Mouse (Mus musculus) forebrain, embryonic 16.5 days (tissue): ENCODE results near the gene Catsperz. TPM values are rescaled to one million over a fixed set of nuclear protein-coding genes. Genes with fewer than 3 reads are reported as not detected.

Source experiments
- ATAC-seq: fragments of 200-750 bp; cut with Nextera tagmentation; 2 replicates; pipeline ENCODE4 v1.8.0; 2017; ENCODE audit warnings: mild to moderate bottlenecking, moderate library complexity
- H3K27ac ChIP-seq: fragments of 300-500 bp; sonication (generic); 2 replicates; pipeline ENCODE4 v1.5.1; 2014; ENCODE audit warnings: low read length, control low read depth
- H3K27me3 ChIP-seq: fragments of 300-500 bp; sonication (generic); replicated peaks from 2 replicates; pipeline ENCODE4 v1.6.1; 2014; ENCODE audit warnings: low read length; ENCODE audit not compliant: control insufficient read depth, insufficient read depth
- H3K36me3 ChIP-seq: fragments of 300-500 bp; sonication (generic); 2 replicates; pipeline ENCODE4 v1.6.1; 2014; ENCODE audit not compliant: control insufficient read depth, insufficient read depth
- H3K4me1 ChIP-seq: fragments of 300-500 bp; sonication (generic); replicated peaks from 2 replicates; pipeline ENCODE4 v1.6.1; 2014; ENCODE audit warnings: low read length; ENCODE audit not compliant: control insufficient read depth, insufficient read depth
- H3K4me2 ChIP-seq: fragments of 300-500 bp; sonication (generic); 2 replicates; pipeline ENCODE4 v1.6.1; 2014; ENCODE audit warnings: mild to moderate bottlenecking, low read length, control low read depth
- H3K4me3 ChIP-seq: fragments of 300-500 bp; sonication (generic); replicated peaks from 2 replicates; pipeline ENCODE4 v1.5.1; 2014; ENCODE audit warnings: mild to moderate bottlenecking, low read length, control low read depth
- H3K9ac ChIP-seq: fragments of 300-500 bp; sonication (generic); replicated peaks from 2 replicates; pipeline ENCODE4 v1.6.1; 2014; ENCODE audit warnings: low read depth, low read length, control low read depth
- H3K9me3 ChIP-seq: fragments of 300-500 bp; sonication (generic); 2 replicates; pipeline ENCODE4 v1.6.1; 2016; ENCODE audit warnings: low read length; ENCODE audit not compliant: control insufficient read depth
- WGBS: fragments of 180-500 bp; shearing (Covaris S2); extraction: QIAGEN DNeasy Blood & Tissue Kit; methylation state at CpG from one replicate; pipeline ENCODE4 v1.1.7; 2014; 5-methylcytosine and 5-hydroxymethylcytosine counted together
- polyA plus RNA-seq: library from polyadenylated mRNA; unstranded; fragments of >200 nt; fragmentation: Nextera tagmentation; extraction: Ambion mirVana; gene quantifications from 2 replicates; pipeline ENCODE4 v1.2.1, GENCODE M21; 2015

Gene Catsperz
- polyA plus RNA-seq, 1 experiment from 2014 or later = 0.37 TPM

GRCm38 (mm10) chr19:6919876-6920740 is 5.1 kb downstream of the Catsperz start:
- H3K9ac ChIP-seq = 0 out of 2 replicates have a peak overlapping the region, but pooled peaks have one; percentile 0
- H3K4me1 ChIP-seq = peaks cover 22% of the 10 kb centered on the region
- H3K27me3 ChIP-seq = peaks cover 25% of the 10 kb centered on the region
- no peak overlapping the region for H3K27ac ChIP-seq
- H3K4me2 ChIP-seq = peak overlapping the region; percentile 91
- no peaks in the 10 kb centered on the region for H3K9me3 ChIP-seq
- H3K36me3 ChIP-seq = 0 out of 2 replicates have a peak, but pooled peaks cover 2% of the 10 kb centered on the region
- 50% methylated on average over 7 of the region's 8 CpGs for WGBS
- no peak for ATAC-seq
- H3K4me3 ChIP-seq = peak overlapping the region; percentile 70

- no peak overlapping the region for H3K4me2 ChIP-seq
- no peak overlapping the region for H3K4me3 ChIP-seq
- no peak overlapping the region for H3K9ac ChIP-seq
- H3K4me1 ChIP-seq = peaks cover 18% of the 10 kb centered on the region
- no peaks in the 10 kb centered on the region for H3K9me3 ChIP-seq
- peaks cover 18% of the 10 kb centered on the region for H3K27me3 ChIP-seq
- 0 out of 2 replicates have a peak, but pooled peaks cover 2% of the 10 kb centered on the region for H3K36me3 ChIP-seq
- ATAC-seq = no peak
- no peak overlapping the region for H3K27ac ChIP-seq
Measured at GRCm38 (mm10) chr19:6919431-6919830, 5.7 kb downstream of the Catsperz start.

- Histone ChIP-seq H3K4me2 (no peak overlapping the region), H3K36me3 (peaks cover 6% of the 10 kb centered on the region; the same call in 1 of the 2 replicates), H3K27me3 (peaks cover 9% of the 10 kb centered on the region), H3K9me3 (no peaks in the 10 kb centered on the region), H3K27ac (no peak overlapping the region), H3K9ac (no peak overlapping the region), H3K4me1 (peaks cover 18% of the 10 kb centered on the region), H3K4me3 (no peak overlapping the region)
- 92% methylated on average over 4 of the region's 4 CpGs for WGBS
- no peak for ATAC-seq
Measured at GRCm38 (mm10) chr19:6918321-6918720, 6.9 kb downstream of the Catsperz start.

- H3K9ac ChIP-seq = no peak overlapping the region
- 88% methylated on average over 4 of the region's 4 CpGs for WGBS
- H3K4me1 ChIP-seq = peaks cover 13% of the 10 kb centered on the region
- H3K4me2 ChIP-seq = no peak overlapping the region
- H3K27me3 ChIP-seq = no peaks in the 10 kb centered on the region
- no peak overlapping the region for H3K27ac ChIP-seq
- ATAC-seq = no peak
- H3K36me3 ChIP-seq = peaks cover 17% of the 10 kb centered on the region; the same call in 1 of the 2 replicates
- H3K9me3 ChIP-seq = no peaks in the 10 kb centered on the region
- no peak overlapping the region for H3K4me3 ChIP-seq
Measured at GRCm38 (mm10) chr19:6916496-6916895, 8.7 kb downstream of the Catsperz start.

- Histone ChIP-seq H3K9ac (no peak overlapping the region), H3K27me3 (no peaks in the 10 kb centered on the region), H3K4me2 (no peak overlapping the region), H3K27ac (no peak overlapping the region), H3K9me3 (no peaks in the 10 kb centered on the region), H3K36me3 (peaks cover 17% of the 10 kb centered on the region; the same call in 1 of the 2 replicates), H3K4me1 (peaks cover 11% of the 10 kb centered on the region), H3K4me3 (no peak overlapping the region)
- 86% methylated on average over 4 of the region's 4 CpGs for WGBS
- ATAC-seq = no peak
Measured at GRCm38 (mm10) chr19:6915276-6915675, 9.9 kb downstream of the Catsperz start.

GRCm38 (mm10) chr19:6914540-6914939 is 10.6 kb downstream of the Catsperz start:
- Histone ChIP-seq H3K36me3 (peaks cover 17% of the 10 kb centered on the region; the same call in 1 of the 2 replicates), H3K9me3 (no peaks in the 10 kb centered on the region), H3K4me2 (no peak overlapping the region), H3K4me3 (no peak overlapping the region), H3K9ac (no peak overlapping the region), H3K27ac (no peak overlapping the region), H3K27me3 (no peaks in the 10 kb centered on the region), H3K4me1 (peaks cover 6% of the 10 kb centered on the region)
- 90% methylated on average over 9 of the region's 9 CpGs for WGBS
- no peak for ATAC-seq

- H3K4me1 ChIP-seq = peaks cover 8% of the 10 kb centered on the region
- H3K36me3 ChIP-seq = peaks cover 17% of the 10 kb centered on the region; the same call in 1 of the 2 replicates
- 88% methylated on average over 11 of the region's 11 CpGs for WGBS
- no peak overlapping the region for H3K4me3 ChIP-seq
- no peak overlapping the region for H3K27ac ChIP-seq
- no peaks in the 10 kb centered on the region for H3K27me3 ChIP-seq
- no peak for ATAC-seq
- no peaks in the 10 kb centered on the region for H3K9me3 ChIP-seq
- H3K9ac ChIP-seq = no peak overlapping the region
- H3K4me2 ChIP-seq = no peak overlapping the region
Measured at GRCm38 (mm10) chr19:6913991-6914390, 11.2 kb downstream of the Catsperz start.

GRCm38 (mm10) chr19:6913036-6913435 is 12.1 kb downstream of the Catsperz start:
- Histone ChIP-seq H3K27ac (no peak overlapping the region), H3K9me3 (no peaks in the 10 kb centered on the region), H3K27me3 (no peaks in the 10 kb centered on the region), H3K4me3 (no peak overlapping the region), H3K4me2 (no peak overlapping the region), H3K9ac (no peak overlapping the region), H3K36me3 (peaks cover 15% of the 10 kb centered on the region; the same call in 1 of the 2 replicates), H3K4me1 (peaks cover 18% of the 10 kb centered on the region)
- ATAC-seq = no peak
- WGBS = 88% methylated on average over 6 of the region's 6 CpGs

GRCm38 (mm10) chr19:6912205-6912970 is 12.8 kb downstream of the Catsperz start:
- no peak for ATAC-seq
- Histone ChIP-seq H3K9me3 (no peaks in the 10 kb centered on the region), H3K4me3 (no peak overlapping the region), H3K4me1 (peaks cover 23% of the 10 kb centered on the region), H3K4me2 (no peak overlapping the region), H3K9ac (no peak overlapping the region), H3K27me3 (no peaks in the 10 kb centered on the region), H3K36me3 (peaks cover 15% of the 10 kb centered on the region; the same call in 1 of the 2 replicates), H3K27ac (no peak overlapping the region)
- WGBS = 93% methylated on average over 15 of the region's 15 CpGs
